Mouse (Mus musculus): Measurements from ENCODE around the gene Gimap9.
"Not testable (repeated sequence)": the region's sequence is repeated elsewhere in the genome, so short reads cannot be mapped to it uniquely, and the experiment has no call there.

Gene Gimap9

GRCm38 (mm10) chr6:48665471-48665870, 10.5 kb upstream of the Gimap9 start:
- DNase-seq, result no peak

GRCm38 (mm10) chr6:48666159-48666586, 9.8 kb upstream of the Gimap9 start:
- DNase-seq, result peak; percentile 55 to 80

GRCm38 (mm10) chr6:48668022-48668421, 7.9 kb upstream of the Gimap9 start:
- DNase-seq, result no peak

GRCm38 (mm10) chr6:48669446-48669969, 6.4 kb upstream of the Gimap9 start:
- no peak for DNase-seq

- no peak for DNase-seq
Observed at GRCm38 (mm10) chr6:48674291-48675058, 1.5 kb upstream of the Gimap9 start.

- DNase-seq, result no peak
Observed at GRCm38 (mm10) chr6:48675400-48675930, 464 bp upstream of the Gimap9 start.

GRCm38 (mm10) chr6:48676860-48677415, 1.0 kb downstream of the Gimap9 start:
- no peak for DNase-seq

- DNase-seq, result no peak
Observed at GRCm38 (mm10) chr6:48677492-48678345, 1.8 kb downstream of the Gimap9 start.

- DNase-seq, result no peak
Observed at GRCm38 (mm10) chr6:48678391-48678790, 2.5 kb downstream of the Gimap9 start.

- no peak for DNase-seq
Observed at GRCm38 (mm10) chr6:48679701-48680100, 3.8 kb downstream of the Gimap9 start.

GRCm38 (mm10) chr6:48680421-48680820, 4.5 kb downstream of the Gimap9 start:
- no peak for DNase-seq

- DNase-seq, result peak in 1 of 2 experiments; percentile 55
Observed at GRCm38 (mm10) chr6:48681472-48682090, 5.7 kb downstream of the Gimap9 start.

- DNase-seq, result no peak
Observed at GRCm38 (mm10) chr6:48682271-48682670, 6.3 kb downstream of the Gimap9 start.

- not testable (repeated sequence) for DNase-seq
Observed at GRCm38 (mm10) chr6:48683263-48683821, 7.4 kb downstream of the Gimap9 start.

- DNase-seq, result no peak
Observed at GRCm38 (mm10) chr6:48684319-48684718, 8.4 kb downstream of the Gimap9 start, which contains the start of gene Gimap4. Gimap4 (plus strand) TSS chr6:48684549.

- peak in 1 of 2 experiments; percentile 47 for DNase-seq
Observed at GRCm38 (mm10) chr6:48684806-48685205, 8.9 kb downstream of the Gimap9 start.

- DNase-seq, result no peak
Observed at GRCm38 (mm10) chr6:48685251-48685650, 9.3 kb downstream of the Gimap9 start.

GRCm38 (mm10) chr6:48685694-48686665, 10.1 kb downstream of the Gimap9 start:
- no peak for DNase-seq

GRCm38 (mm10) chr6:48687077-48687476, 11.1 kb downstream of the Gimap9 start:
- no peak for DNase-seq

GRCm38 (mm10) chr6:48689320-48689719, 13.4 kb downstream of the Gimap9 start:
- DNase-seq, result no peak

GRCm38 (mm10) chr6:48692962-48693361, 17.0 kb downstream of the Gimap9 start:
- no peak for DNase-seq

All from kidney, postnatal 25 days (tissue).